Mouse (Mus musculus) hindbrain, embryonic 14.5 days (tissue): ENCODE results near the gene Them7. TPM values are rescaled to one million over a fixed set of nuclear protein-coding genes. Genes with fewer than 3 reads are reported as not detected.

Experiments used
- ATAC-seq: fragments of 200-750 bp; cut with Nextera tagmentation; 2 replicates; pipeline ENCODE4 v1.8.0; 2017; ENCODE audit warnings: moderate number of reproducible peaks, mild to moderate bottlenecking, moderate TSS enrichment, moderate library complexity; ENCODE audit not compliant: low FRiP score
- DNase-seq: peaks from one replicate; pipeline ENCODE4 v3.0.0-alpha.2; 2015; ENCODE audit warnings: low spot score
- H3K27ac ChIP-seq: fragments of 300-500 bp; sonication (generic); 2 replicates; pipeline ENCODE4 v1.5.1; 2014; ENCODE audit warnings: mild to moderate bottlenecking, moderate library complexity
- H3K27me3 ChIP-seq: fragments of 300-500 bp; sonication (generic); 2 replicates; pipeline ENCODE4 v1.6.1; 2014; ENCODE audit warnings: mild to moderate bottlenecking, low read length, mixed read lengths; ENCODE audit not compliant: control insufficient read depth, insufficient read depth
- H3K36me3 ChIP-seq: fragments of 300-500 bp; sonication (generic); replicated peaks from 2 replicates; pipeline ENCODE4 v1.6.1; 2014; ENCODE audit not compliant: control insufficient read depth, insufficient read depth
- H3K4me1 ChIP-seq: fragments of 300-500 bp; sonication (generic); replicated peaks from 2 replicates; pipeline ENCODE4 v1.6.1; 2014; ENCODE audit warnings: antibody characterized with exemption, low read length, mixed read lengths; ENCODE audit not compliant: control insufficient read depth, insufficient read depth
- H3K4me2 ChIP-seq: fragments of 300-500 bp; sonication (generic); replicated peaks from 2 replicates; pipeline ENCODE4 v1.6.1; 2014; ENCODE audit warnings: mild to moderate bottlenecking, moderate library complexity
- H3K4me3 ChIP-seq: fragments of 300-500 bp; sonication (generic); replicated peaks from 2 replicates; pipeline ENCODE4 v1.5.1; 2014; ENCODE audit warnings: mild to moderate bottlenecking, low read length
- H3K9ac ChIP-seq: fragments of 300-500 bp; sonication (generic); 2 replicates; pipeline ENCODE4 v1.6.1; 2014
- H3K9me3 ChIP-seq: fragments of 300-500 bp; sonication (generic); 2 replicates; pipeline ENCODE4 v1.6.1; 2016; ENCODE audit warnings: low read length; ENCODE audit not compliant: control insufficient read depth
- WGBS: fragments of 180-500 bp; shearing (Covaris S2); extraction: QIAGEN DNeasy Blood & Tissue Kit; methylation state at CpG from one replicate; pipeline ENCODE4 v1.1.7; 2014; 5-methylcytosine and 5-hydroxymethylcytosine counted together
- polyA plus RNA-seq: library from polyadenylated mRNA; unstranded; fragments of >200 nt; fragmentation: Nextera tagmentation; extraction: Ambion mirVana; gene quantifications from 2 replicates; pipeline ENCODE4 v1.2.1, GENCODE M21; 2014

Them7 gene
- polyA plus RNA-seq, 1 experiment from 2014 or later = not detected

DNA sequence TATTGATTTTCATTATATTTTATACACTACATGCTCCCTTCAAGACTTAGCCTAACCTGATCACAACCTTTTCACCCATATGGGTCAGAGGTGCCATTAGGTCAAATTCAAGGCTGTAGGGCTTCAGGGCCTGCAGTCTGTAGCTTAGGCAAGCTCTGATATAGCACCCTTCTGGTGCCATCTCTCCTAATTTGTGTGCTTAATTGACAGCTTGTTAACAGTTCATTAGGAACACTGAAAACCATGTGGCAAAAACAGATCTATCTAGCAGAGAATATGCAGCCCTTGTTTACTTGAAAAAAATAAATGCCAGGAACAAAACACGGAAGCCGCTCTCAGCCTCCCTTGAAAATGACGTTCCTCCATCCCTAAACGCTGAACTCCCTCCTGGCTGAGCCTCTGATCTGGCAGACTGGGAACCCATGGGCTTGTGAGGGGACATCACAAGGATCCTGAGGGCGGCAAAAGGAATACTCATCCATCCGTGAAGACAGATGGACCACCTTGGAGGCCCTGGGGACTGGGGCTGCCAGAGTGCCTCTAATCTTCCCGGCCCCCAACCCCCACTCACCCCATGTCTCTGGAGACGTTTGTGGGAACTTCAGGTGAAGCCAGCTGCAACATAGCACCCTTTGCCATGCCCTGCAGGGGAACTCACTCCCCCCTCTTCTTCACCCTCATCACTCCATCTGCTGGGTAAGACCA lies 113.2 kb downstream of the Them7 start:
- WGBS = 21% methylated on average over 8 of the region's 8 CpGs
- no peaks in the 10 kb centered on the region; the same call in 1 of the 2 replicates for H3K27me3 ChIP-seq

DNA sequence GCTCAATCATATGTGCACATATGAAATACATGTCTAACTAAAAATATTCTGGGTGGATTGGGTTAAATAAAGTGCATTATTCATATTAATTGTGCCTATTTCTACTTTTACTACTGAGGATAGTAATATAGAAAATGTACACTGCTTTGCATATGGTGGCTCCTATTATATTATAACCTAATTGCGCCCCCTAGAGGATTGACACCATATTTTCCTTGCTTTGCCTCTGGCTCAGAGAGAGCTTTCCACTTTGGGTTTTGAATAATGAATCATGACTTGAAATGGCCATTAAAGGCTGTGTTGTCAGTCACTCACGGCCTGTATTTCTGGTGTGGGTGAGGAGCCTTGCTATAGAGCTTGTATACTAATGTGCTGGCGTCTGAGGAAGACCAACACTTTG lies 115.9 kb downstream of the Them7 start:
- no peak for ATAC-seq
- H3K36me3 ChIP-seq = no peaks in the 10 kb centered on the region
- H3K4me1 ChIP-seq = peaks cover 14% of the 10 kb centered on the region; the same call in 1 of the 2 replicates
- H3K4me3 ChIP-seq = no peak overlapping the region
- peak; percentile 47 for DNase-seq
- H3K9ac ChIP-seq = no peak overlapping the region
- H3K4me2 ChIP-seq = no peak overlapping the region
- 66% methylated on average over 3 of the region's 3 CpGs for WGBS
- no peak overlapping the region for H3K27ac ChIP-seq
- H3K9me3 ChIP-seq = no peaks in the 10 kb centered on the region
- H3K27me3 ChIP-seq = no peaks in the 10 kb centered on the region; the same call in 1 of the 2 replicates

More for the DNA sequence above, 113.2 kb downstream of the Them7 start:
- DNase-seq (no peak), ATAC-seq (no peak)
- Histone ChIP-seq H3K4me2 (no peak overlapping the region), H3K4me3 (no peak overlapping the region), H3K27ac (no peak overlapping the region), H3K9me3 (no peaks in the 10 kb centered on the region), H3K4me1 (peaks cover 14% of the 10 kb centered on the region; the same call in 1 of the 2 replicates), H3K36me3 (no peaks in the 10 kb centered on the region), H3K9ac (no peak overlapping the region)

DNA sequence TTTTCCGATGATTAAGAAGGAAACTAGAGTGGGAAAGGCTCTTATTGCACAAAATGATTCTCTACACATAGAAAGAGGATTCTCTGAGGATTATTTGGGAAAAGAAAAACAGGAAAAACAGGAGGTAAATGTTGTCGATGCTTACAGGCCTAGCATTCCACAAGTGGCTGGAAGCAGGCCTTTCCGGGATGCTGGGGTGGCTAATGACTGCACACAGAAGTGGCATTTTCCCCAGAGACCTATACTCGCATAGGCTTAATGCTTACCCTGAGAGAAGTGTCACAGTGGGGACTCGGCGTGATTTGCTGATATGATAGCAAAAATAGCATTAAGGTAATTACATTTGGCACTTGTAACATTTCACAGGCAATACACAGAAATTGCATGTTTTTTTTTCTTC lies 124.8 kb downstream of the Them7 start:
- Histone ChIP-seq H3K27me3 (no peaks in the 10 kb centered on the region), H3K4me1 (no peaks in the 10 kb centered on the region), H3K4me2 (no peak overlapping the region), H3K9ac (no peak overlapping the region), H3K36me3 (no peaks in the 10 kb centered on the region), H3K4me3 (no peak overlapping the region), H3K9me3 (no peaks in the 10 kb centered on the region), H3K27ac (no peak overlapping the region)
- no peak for ATAC-seq
- 54% methylated on average over 6 of the region's 6 CpGs for WGBS
- DNase-seq = no peak

DNA sequence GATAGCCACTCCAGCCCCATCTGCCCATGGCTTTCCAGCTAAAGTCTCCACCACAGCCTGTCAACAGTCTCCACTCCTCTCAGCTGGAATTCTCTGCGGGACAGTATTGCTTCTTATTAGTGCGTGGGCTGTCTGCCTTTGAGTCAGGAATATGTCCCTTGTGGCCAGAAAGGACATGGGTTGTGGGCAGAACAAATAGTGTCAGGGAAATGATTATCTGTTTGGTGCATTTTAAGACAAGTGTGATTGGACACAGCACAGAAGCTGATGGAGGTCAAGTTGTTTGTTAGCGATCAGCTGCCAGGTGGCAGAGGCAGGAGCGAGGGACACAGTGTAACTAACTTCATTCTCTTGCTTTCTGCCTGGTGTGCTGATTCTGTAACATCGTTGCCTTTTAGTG lies 132.7 kb downstream of the Them7 start:
- no peak overlapping the region for H3K4me2 ChIP-seq
- DNase-seq (no peak), ATAC-seq (no peak)
- H3K4me3 ChIP-seq = no peak overlapping the region
- H3K4me1 ChIP-seq = no peaks in the 10 kb centered on the region
- no peaks in the 10 kb centered on the region for H3K9me3 ChIP-seq
- no peak overlapping the region for H3K27ac ChIP-seq
- no peaks in the 10 kb centered on the region for H3K36me3 ChIP-seq
- H3K9ac ChIP-seq = no peak overlapping the region
- no peaks in the 10 kb centered on the region for H3K27me3 ChIP-seq
- 54% methylated on average over 5 of the region's 5 CpGs for WGBS

DNA sequence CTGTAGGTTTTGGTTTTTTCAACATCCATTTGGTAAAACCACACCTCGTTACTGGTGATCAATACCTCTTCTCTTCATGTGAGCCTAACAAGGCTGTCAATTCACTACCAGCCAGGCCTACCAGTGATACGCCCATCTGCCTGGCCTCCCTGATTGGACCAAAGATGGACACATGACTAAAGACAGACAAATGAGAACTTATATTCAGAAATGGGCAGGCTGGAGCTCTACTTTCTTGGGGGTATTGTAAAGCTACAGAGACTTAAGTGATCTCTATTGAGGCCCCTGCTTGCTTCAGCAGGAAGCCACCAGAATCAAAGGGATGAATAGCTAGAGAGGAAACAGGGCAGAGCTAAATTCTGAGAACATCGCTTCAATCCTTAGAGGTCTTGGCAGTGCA lies 133.9 kb downstream of the Them7 start:
- Histone ChIP-seq H3K4me2 (no peak overlapping the region), H3K27ac (no peak overlapping the region), H3K4me1 (no peaks in the 10 kb centered on the region), H3K36me3 (no peaks in the 10 kb centered on the region), H3K27me3 (no peaks in the 10 kb centered on the region), H3K4me3 (no peak overlapping the region), H3K9me3 (no peaks in the 10 kb centered on the region), H3K9ac (no peak overlapping the region)
- DNase-seq (no peak), ATAC-seq (no peak)
- 85% methylated on average over 3 of the region's 3 CpGs for WGBS

DNA sequence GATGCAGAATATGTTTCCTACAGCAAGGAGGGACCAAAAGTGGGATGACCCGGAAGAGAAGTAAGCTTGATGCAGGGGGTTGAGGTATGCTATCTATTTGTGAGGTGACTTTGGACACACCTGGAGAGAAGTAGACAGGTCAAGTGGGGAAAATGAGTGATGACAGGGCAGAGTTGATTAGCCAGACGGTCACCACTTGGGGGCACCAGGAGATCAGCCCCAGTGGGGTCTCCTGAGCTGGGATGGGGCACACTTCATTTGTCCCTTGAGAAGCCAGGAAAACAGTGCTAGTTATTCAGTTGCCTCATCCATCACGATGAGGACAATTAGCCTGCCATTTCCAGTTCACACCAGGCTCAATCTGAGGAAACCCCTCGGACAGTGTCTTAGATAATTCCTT lies 143.5 kb downstream of the Them7 start:
- Histone ChIP-seq H3K4me3 (no peak overlapping the region), H3K36me3 (no peaks in the 10 kb centered on the region), H3K4me1 (peaks cover 11% of the 10 kb centered on the region), H3K27ac (no peak overlapping the region), H3K27me3 (no peaks in the 10 kb centered on the region; the same call in 1 of the 2 replicates), H3K4me2 (no peak overlapping the region), H3K9me3 (no peaks in the 10 kb centered on the region), H3K9ac (no peak overlapping the region)
- ATAC-seq = no peak
- DNase-seq = no peak
- WGBS = 40% methylated on average over 4 of the region's 4 CpGs

DNA sequence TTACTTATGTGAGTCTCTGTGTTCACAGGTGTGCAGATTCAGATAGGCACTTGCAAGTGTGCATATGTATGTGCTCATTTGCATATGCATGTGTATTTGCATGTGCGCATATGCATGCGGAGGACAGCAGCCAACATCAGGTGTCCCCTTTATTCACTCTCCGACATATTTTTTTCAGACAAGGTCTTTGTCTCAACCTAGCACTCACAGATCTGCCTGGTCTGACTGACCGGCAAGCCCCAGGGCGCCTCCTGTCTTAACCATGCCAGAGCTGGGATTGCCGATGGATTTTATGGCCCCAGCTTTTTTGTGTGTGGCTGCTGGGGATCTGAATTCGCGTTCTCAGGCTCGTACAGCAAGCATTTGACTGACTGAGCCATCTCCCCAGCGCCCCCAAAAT lies 146.1 kb downstream of the Them7 start:
- Histone ChIP-seq H3K4me3 (0 out of 2 replicates have a peak overlapping the region, but pooled peaks have one; percentile 12), H3K4me2 (peak overlapping the region; percentile 42), H3K9ac (peak overlapping the region; percentile 35), H3K36me3 (no peaks in the 10 kb centered on the region), H3K27ac (no peak overlapping the region), H3K4me1 (peaks cover 11% of the 10 kb centered on the region), H3K27me3 (no peaks in the 10 kb centered on the region), H3K9me3 (no peaks in the 10 kb centered on the region)
- 6% methylated on average over 10 of the region's 10 CpGs for WGBS
- peak; percentile 33 for DNase-seq
- no peak for ATAC-seq

DNA sequence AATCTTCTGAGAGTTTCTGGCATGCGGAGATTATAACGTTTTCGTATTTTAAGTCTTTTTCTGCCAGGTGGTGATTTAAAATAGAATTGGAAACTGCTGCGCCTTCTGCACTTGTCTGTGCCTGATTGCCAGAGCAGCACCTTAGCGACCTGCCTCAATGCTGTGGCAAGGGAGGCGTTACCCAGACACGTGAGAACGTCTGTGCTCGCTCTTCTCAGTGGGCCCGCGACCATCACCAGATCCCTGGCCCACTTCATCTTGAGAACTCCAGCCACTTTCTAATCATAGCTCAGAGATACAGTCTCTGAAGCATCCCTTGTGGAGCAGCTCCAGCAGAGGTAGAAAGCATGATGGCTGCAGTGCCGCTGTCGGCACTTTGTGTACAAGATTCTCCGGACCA lies 146.6 kb downstream of the Them7 start:
- H3K9ac ChIP-seq = peak overlapping the region; percentile 35
- peak overlapping the region; percentile 12; the same call in 1 of the 2 replicates for H3K4me3 ChIP-seq
- no peaks in the 10 kb centered on the region for H3K36me3 ChIP-seq
- H3K9me3 ChIP-seq = no peaks in the 10 kb centered on the region
- no peak overlapping the region for H3K27ac ChIP-seq
- peaks cover 11% of the 10 kb centered on the region for H3K4me1 ChIP-seq
- 28% methylated on average over 14 of the region's 14 CpGs for WGBS
- peak overlapping the region; percentile 42 for H3K4me2 ChIP-seq
- no peaks in the 10 kb centered on the region for H3K27me3 ChIP-seq
- DNase-seq = peak; percentile 37
- no peak for ATAC-seq

DNA sequence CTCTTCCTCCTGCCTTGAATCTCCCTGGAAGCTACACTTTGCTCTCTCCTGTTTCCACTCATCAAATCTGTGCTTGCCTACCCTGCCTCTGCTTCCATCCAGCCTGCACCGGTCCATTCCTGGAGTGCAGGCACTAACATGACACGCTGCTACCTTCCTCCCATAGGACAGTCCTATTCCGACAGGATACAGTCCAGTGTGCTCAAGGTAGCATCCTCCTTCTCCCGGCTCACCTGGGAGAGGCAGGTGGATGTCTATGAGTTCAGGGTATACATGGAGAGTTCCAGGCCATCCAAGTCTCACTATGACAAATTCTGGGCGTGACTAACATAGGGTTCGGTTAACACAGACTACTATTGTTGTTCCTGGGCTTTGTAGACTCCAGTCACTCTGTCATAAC lies 148.0 kb downstream of the Them7 start:
- Histone ChIP-seq H3K4me2 (no peak overlapping the region), H3K36me3 (no peaks in the 10 kb centered on the region), H3K27ac (no peak overlapping the region), H3K9me3 (no peaks in the 10 kb centered on the region), H3K27me3 (no peaks in the 10 kb centered on the region), H3K9ac (no peak overlapping the region), H3K4me3 (no peak overlapping the region), H3K4me1 (peaks cover 11% of the 10 kb centered on the region)
- DNase-seq (no peak), ATAC-seq (no peak)
- WGBS = 91% methylated on average over 6 of the region's 6 CpGs
